Mouse (Mus musculus): ENCODE data around the gene Galnt18. TPM values are rescaled to one million over a fixed set of nuclear protein-coding genes. Genes with fewer than 3 reads are reported as not detected.
A peak's percentile ranks its signal among the peaks of the same experiment; 100 is the strongest.

Galnt18 gene
- total RNA-seq, 2 experiments from 2014 or later, result 55.7 to 62.1 TPM

DNA sequence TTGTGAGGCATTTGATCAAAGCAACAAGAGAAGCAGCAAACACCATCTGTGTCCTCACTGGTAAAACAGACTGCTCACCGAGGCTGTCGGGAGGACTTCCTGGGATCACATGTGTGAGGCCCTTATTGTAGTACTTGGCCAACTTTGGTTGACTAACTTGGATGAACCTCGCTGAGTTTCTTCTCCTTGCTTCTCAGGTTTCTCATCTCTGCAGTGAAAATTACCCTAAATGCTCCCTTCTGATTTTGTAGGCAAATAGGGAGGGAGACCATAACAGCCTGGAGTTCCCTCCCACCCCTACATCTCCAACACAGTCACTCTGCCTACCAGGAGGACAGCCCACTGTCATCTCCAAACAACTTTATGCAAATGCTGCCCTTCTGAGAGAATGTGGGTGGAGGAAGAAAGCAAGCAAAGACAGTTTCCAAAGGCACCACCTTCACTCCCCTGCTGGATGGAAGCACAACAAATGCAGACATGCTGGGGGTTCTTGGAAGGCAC is 31.2 kb downstream of the Galnt18 start:
- Histone ChIP-seq H3K4me3 (no peak overlapping the region), H3K27ac (peak overlapping the region; percentile 58)
- DNase-seq (ENCODE audit: low spot score in 2 of 2), result peak; percentile 50 to 66
- no peak for TF ChIP-seq CTCF (conservative IDR thresholded peaks at IDR 0.05)

DNA sequence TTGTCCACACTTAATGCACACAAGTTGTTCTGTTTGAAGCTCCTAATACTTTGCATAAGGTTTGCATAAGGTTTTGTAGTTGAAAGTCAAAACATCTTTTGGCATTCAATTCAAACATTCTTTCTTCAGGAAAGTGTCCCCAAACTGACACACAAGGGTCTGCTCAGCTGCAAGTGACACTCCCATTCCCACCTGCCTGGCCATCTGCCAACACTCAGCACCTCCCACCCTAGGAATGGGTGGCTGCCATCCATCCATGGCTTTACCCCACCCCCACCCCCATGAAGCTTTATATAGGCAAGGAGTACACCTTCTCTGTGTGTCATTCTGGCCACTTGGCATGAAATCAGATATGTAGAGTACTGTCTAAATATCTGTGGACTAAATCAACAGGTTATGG is 35.0 kb downstream of the Galnt18 start:
- Histone ChIP-seq H3K27ac (no peak overlapping the region), H3K4me3 (no peak overlapping the region)
- no peak for DNase-seq (ENCODE audit: low spot score in 2 of 2)
- TF ChIP-seq CTCF (conservative IDR thresholded peaks at IDR 0.05), result no peak

DNA sequence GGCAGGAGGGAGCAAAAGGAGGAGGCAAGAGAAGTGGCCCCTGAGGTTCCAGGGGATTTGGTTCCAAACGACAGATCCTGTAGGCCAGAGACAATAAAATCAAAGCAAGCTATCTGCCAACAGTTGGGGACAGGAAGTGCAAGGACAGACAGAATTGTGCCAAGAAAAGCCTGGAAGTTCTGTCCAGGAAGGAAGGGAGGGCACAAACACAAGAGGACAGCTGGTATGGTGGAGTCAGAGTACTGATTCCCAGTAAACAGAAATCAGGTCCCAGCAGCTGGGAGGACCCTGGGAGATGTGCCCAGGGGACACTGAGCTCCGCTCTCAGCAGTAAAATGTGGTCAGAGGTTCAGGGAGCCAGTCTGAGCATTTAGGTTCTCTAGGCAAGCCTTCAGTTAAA is 38.2 kb downstream of the Galnt18 start:
- H3K4me3 ChIP-seq, result no peak overlapping the region
- DNase-seq (ENCODE audit: low spot score in 2 of 2), result no peak
- H3K27ac ChIP-seq, result peak overlapping the region; percentile 21
- no peak for TF ChIP-seq CTCF (conservative IDR thresholded peaks at IDR 0.05)

DNA sequence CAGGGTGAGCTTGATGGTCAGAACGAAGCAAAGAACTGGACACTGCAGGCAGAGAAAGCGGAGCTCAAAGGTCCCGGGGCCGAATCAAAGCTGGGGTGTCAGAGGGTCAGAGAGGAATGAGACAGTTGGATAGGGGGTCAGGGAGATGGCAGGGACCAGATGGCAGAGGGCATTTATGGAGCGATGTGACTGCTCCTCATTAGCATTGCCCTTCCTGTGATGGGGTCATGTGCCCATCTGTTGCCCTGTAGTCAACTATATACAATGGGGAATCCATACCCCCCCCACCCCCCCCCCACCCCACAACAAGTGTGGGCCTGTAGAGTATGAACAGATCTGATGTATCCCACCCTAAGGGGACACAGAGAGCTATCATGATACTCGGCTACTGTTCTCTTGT is 39.7 kb downstream of the Galnt18 start:
- no peak overlapping the region for H3K4me3 ChIP-seq
- DNase-seq (ENCODE audit: low spot score in 2 of 2), result no peak
- no peak overlapping the region; the same call in 1 of the 2 replicates for H3K27ac ChIP-seq
- no peak for TF ChIP-seq CTCF (conservative IDR thresholded peaks at IDR 0.05)

DNA sequence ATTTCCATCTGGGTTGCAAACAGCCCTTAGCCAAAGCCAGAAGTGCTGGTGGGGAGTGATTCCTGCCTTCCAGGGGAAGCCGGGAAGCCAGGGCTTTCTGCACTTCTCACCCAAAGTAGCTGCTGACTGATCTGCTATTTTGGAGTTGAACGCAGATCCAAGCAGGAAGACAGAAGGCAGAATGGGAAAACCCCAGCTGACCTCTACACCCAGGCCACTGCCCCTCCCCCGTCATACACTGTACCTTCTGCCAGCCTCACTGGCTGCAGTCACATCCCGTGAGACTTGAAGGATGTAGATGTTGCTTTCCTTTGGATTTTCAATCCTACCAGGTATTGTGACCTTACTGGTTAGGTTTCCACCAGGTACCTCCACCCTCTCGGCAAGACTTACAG is 40.4 kb downstream of the Galnt18 start:
- TF ChIP-seq CTCF (conservative IDR thresholded peaks at IDR 0.05), result no peak

DNA sequence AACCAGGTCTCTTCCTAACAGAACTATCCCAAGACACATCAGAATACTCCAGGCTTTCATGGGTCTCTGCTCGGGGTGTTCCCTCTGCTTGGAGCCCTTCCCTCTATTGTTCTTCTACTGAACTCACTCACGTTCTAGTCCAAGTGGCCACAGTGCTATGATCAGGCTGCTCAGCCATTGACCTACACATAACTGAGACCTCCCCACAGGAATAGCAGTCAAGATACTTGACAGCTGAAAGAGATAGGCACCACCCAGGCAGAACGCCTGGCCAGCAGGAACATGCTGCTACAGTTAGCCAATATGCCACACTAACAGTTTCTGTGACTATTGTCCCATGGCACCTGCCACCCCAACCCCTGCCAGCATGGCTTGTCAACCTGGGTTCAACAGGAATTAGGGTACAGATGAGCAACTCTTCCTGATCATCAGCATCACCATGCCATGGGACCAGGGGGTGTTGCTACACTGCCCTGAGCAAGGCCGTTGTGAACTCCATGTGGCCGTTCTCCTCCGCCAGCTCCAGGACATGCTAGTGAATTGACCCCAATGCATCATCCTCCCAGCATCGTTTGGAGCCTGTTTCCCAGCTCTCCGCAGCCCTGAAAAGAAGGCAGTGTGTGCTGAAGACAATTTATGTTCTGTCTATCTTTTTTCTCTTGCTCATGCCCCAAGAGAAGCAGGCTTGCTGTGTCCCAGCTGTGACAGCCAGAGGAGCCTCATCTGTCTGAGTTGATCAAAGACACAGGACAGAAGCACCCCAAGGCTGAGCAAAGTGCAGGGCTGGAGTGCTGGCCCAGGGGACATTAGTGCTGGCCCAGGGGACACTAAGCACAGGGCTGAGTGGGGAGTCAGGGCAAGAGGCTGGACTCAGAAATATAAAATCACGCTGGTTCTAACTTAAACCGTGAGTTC is 41.1 kb downstream of the Galnt18 start:
- DNase-seq (ENCODE audit: low spot score in 2 of 2), result no peak
- peak overlapping the region; percentile 67 for H3K27ac ChIP-seq
- no peak for TF ChIP-seq CTCF (conservative IDR thresholded peaks at IDR 0.05)
- H3K4me3 ChIP-seq, result no peak overlapping the region

More for the DNA sequence above, 40.4 kb downstream of the Galnt18 start:
- Histone ChIP-seq H3K4me3 (no peak overlapping the region), H3K27ac (peak overlapping the region; percentile 67; the same call in 1 of the 2 replicates)
- DNase-seq (ENCODE audit: low spot score in 2 of 2), result no peak

DNA sequence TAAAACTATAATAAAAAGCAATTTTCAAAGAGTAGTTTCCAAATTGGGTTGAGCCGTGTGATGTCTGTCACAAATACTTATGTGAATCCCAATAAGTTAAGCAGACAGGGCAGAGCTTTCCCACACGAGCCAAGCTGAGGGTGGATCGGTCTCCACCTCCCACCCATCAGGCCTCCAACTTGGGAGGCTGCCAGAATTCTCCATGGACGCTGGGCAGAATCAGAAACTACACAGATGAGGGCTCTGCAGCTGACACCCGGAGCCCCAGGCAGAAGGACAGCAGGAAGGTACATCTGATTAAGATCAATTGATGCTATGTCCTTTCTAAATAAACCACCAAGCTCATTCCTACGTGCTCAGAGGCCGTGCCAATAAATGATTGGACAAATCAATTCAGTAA is 42.4 kb downstream of the Galnt18 start:
- TF ChIP-seq CTCF (conservative IDR thresholded peaks at IDR 0.05), result no peak
- peak overlapping the region; percentile 67 for H3K27ac ChIP-seq
- no peak overlapping the region for H3K4me3 ChIP-seq
- no peak for DNase-seq (ENCODE audit: low spot score in 2 of 2)

DNA sequence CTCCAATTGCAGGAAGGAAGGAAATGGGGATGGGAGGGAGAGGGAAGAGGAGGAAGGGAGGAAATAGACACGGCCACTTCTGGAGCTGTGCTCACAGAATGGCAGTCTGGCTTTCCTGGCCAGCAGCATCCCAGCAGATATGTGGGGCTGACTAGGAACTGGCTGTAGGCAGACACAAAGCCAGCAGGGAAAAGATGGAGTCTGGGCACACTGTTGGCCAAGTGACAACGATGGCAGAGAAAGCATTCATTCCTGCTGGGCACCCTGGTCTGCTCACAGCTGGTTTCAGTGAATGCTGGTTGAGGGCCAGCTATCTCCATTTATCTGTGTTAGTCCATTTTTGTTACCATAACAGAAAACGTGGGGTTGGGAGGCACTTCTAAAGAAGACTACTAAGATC is 43.4 kb downstream of the Galnt18 start:
- TF ChIP-seq CTCF (conservative IDR thresholded peaks at IDR 0.05), result no peak
- H3K27ac ChIP-seq, result peak overlapping the region; percentile 67
- DNase-seq (ENCODE audit: low spot score in 2 of 2), result peak in 1 of 2 experiments; percentile 30
- H3K4me3 ChIP-seq, result no peak overlapping the region

DNA sequence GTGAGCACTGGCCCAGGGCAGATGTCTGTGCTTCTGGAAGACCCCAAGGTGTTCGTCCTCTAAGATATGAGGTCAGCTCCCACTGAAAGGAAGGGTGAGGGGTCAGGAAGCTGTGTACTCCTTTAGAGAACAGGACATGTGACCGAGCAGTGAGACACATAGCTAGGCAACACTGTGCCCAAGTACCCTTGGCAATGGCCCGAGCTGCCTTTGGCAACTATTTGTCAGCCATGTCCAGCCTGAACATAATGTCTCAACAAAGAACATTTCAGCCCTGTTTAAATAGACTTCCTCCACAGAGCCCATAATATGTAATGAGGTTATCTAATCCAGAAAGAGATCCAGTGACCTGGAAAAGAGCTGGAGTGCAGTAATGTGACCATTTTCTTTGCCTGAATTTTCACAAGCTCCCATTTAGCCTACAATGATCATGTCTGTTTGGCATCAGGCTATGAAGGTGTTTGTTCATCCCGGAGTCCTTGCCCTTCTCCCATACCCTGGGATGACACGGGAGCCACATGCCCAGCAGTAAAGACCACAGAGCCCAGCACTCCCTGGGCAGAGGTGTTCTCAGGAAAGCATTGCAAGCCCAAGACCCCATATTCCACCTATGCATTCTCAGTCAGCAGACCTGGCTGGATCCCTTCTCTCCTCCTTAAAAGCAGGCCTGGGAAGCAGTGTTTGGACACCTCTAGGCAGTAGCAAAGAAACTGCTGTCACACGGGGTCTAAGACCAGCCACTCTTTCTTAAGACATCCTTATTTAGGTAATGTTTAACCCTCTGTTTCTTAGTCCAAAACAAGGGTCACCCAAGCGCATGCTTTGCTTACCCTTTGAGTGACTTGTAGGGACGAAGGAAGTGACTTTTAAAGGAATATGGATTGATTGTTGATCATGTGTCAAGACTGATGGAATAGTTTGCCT is 49.2 kb downstream of the Galnt18 start:
- DNase-seq (ENCODE audit: low spot score in 2 of 2), result no peak
- no peak overlapping the region for H3K27ac ChIP-seq
- no peak overlapping the region for H3K4me3 ChIP-seq
- TF ChIP-seq CTCF (conservative IDR thresholded peaks at IDR 0.05), result no peak

DNA sequence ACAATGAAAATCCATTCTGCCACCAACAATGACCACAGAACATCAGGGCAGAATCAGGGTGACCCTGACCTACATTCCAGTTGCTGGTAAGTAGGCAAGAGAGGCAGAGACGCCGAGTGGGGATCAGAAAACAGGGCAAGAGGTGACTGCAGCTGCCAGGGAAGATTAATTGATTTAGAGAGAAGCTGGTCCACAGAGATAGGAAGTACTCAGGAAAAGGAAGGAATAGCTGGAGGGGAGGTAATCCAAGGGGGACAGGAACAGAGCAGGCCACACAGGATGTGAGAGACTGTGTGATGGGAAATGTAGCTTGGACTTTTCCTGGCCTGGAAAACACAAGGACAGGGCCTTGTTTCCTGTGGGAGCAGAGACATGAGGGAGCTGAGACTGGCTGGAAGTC is 52.8 kb downstream of the Galnt18 start:
- Histone ChIP-seq H3K27ac (no peak overlapping the region; the same call in 1 of the 2 replicates), H3K4me3 (no peak overlapping the region)
- no peak for DNase-seq (ENCODE audit: low spot score in 2 of 2)
- no peak for TF ChIP-seq CTCF (conservative IDR thresholded peaks at IDR 0.05)

DNA sequence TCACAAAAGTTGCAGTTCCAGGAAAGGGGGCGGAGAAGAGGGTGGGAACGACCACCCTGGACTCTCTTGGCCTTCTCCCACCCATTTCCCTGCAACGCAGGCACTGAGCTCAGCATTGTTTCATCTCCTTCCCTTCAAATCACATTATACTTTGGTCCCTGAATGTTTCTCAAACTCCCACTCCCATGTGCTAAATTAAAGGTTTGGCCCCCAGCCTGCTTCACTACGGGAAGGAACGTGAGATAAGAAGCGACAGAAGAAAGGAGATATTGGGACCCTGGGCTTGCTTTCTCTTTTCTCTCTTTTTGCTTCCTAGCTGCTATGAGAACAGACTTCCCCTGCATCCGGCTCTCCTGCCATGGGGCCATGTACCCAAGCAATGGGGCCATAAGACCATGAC is 55.0 kb downstream of the Galnt18 start:
- DNase-seq (ENCODE audit: low spot score in 2 of 2), result no peak
- TF ChIP-seq CTCF (conservative IDR thresholded peaks at IDR 0.05), result no peak
- H3K4me3 ChIP-seq, result no peak overlapping the region
- no peak overlapping the region for H3K27ac ChIP-seq

DNA sequence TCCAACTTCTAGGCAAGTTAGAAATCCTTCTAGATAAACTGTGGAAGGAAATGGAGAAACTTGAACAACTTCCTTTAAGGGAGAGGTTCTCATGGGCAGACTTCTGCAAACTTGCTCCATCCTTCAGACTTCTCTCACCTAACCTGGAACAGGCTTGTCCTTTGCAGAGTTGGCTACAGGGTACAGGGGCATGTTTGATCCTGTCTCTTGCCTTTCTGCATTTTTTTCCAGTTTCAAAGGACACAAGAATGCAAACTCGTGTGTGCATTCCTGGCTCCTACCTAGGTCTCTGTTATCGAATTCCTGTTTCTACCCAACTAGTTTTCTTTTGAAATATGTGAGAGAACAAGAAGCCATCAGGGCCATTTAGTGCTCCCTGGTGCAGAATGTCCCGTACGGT is 55.8 kb downstream of the Galnt18 start:
- DNase-seq (ENCODE audit: low spot score in 2 of 2), result no peak
- Histone ChIP-seq H3K4me3 (no peak overlapping the region), H3K27ac (no peak overlapping the region)
- TF ChIP-seq CTCF (conservative IDR thresholded peaks at IDR 0.05), result no peak

DNA sequence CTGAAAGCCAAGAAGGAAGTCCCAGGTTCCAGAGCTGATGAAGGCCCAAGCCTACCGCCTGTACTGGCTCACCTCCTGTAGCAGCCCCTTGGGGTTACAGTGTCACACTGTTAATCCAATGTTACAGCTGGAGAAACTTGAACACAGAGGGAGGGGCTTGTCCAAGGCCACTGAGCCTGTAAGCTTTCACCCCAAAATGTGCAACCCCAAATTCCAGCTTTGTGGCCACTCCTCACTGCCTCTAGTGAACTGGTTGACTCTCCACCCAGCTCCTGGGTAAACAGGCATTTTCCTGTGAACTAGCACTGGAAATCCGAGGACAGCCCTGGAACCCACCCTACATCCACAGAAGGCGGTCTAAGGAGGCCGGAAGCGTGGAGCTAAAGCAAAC is 58.5 kb downstream of the Galnt18 start:
- no peak for DNase-seq (ENCODE audit: low spot score in 2 of 2)
- H3K4me3 ChIP-seq, result no peak overlapping the region
- H3K27ac ChIP-seq, result peak overlapping the region; percentile 78
- no peak for TF ChIP-seq CTCF (conservative IDR thresholded peaks at IDR 0.05)
